Comparison of ENCODE assay signal across 1 mouse cellular context in the genomic region with DNA sequence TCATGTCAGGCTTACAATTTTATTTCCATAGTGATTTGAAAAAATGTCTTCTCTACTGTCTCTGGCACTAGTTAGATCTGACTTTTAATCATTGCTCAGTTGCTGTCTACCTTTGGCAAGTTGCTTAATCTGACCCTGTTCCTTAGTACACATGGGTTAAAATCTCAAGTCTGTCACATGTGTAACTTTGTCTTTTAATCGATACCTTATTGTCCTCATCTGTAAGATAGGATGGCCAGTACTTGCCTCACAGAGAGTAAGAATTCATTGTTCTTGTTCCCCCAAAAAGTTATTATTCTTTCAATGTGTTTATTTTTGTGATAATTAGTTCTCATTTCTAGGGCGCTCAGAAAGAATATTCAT.
TF ChIP-seq lines count a peak whose summit lies in the region.

No protein-coding gene starts in this region.

TF ChIP-seq in C2C12, 6 proteins besides CTCF, POLR2A, EP300 and RAD21:
- no peak for TF ChIP-seq MAX (IDR thresholded peaks at IDR 0.05)
- no peak for TF ChIP-seq MYOG (IDR thresholded peaks at IDR 0.05; ENCODE audit: control insufficient read depth, extremely low read depth, insufficient read length)
- TF ChIP-seq MYOD1 (IDR thresholded peaks at IDR 0.05; ENCODE audit: control insufficient read depth, insufficient read length, low read depth): no peak
- TF ChIP-seq FOSL1 (IDR thresholded peaks at IDR 0.05; ENCODE audit: insufficient read depth, low read length, poor library complexity, severe bottlenecking): no peak
- TF ChIP-seq USF1 (IDR thresholded peaks at IDR 0.05; ENCODE audit: low read depth): no peak
- TF ChIP-seq CEBPB (IDR thresholded peaks at IDR 0.05; ENCODE audit: low read depth): no peak
